Mouse (Mus musculus) embryo, embryonic 10.5 days (tissue): Measurements from ENCODE around the gene Rps28.

Source experiments
- DNase-seq: peaks from one replicate; pipeline ENCODE4 v3.0.0-alpha.2; 2015; ENCODE audit warnings: low spot score

The Rps28 gene

GRCm38 (mm10) chr17:33812475-33812874 is 11.9 kb downstream of the Rps28 start:
- DNase-seq: no peak

GRCm38 (mm10) chr17:33811142-33811516 is 13.2 kb downstream of the Rps28 start:
- no peak for DNase-seq

GRCm38 (mm10) chr17:33810334-33811141 is 13.8 kb downstream of the Rps28 start, which contains the start of gene Kank3:
TSS of gene Kank3 (plus strand) at chr17:33810519.
- peak; percentile 98 for DNase-seq

GRCm38 (mm10) chr17:33808192-33808591 is 16.2 kb downstream of the Rps28 start:
- no peak for DNase-seq

GRCm38 (mm10) chr17:33807181-33807888 is 17.0 kb downstream of the Rps28 start:
- no peak for DNase-seq

GRCm38 (mm10) chr17:33804745-33805144 is 19.6 kb downstream of the Rps28 start:
- DNase-seq: no peak

- no peak for DNase-seq
Measured at GRCm38 (mm10) chr17:33804205-33804604, 20.2 kb downstream of the Rps28 start.

- DNase-seq: peak; percentile 70
Measured at GRCm38 (mm10) chr17:33802221-33802620, 22.1 kb downstream of the Rps28 start.

- no peak for DNase-seq
Measured at GRCm38 (mm10) chr17:33799277-33799676, 25.1 kb downstream of the Rps28 start.

GRCm38 (mm10) chr17:33798306-33798705 is 26.1 kb downstream of the Rps28 start:
- no peak for DNase-seq

- DNase-seq: no peak
Measured at GRCm38 (mm10) chr17:33788732-33789131, 35.6 kb downstream of the Rps28 start.

- DNase-seq: no peak
Measured at GRCm38 (mm10) chr17:33786375-33786774, 38.0 kb downstream of the Rps28 start.

GRCm38 (mm10) chr17:33784939-33785338 is 39.4 kb downstream of the Rps28 start:
- DNase-seq: no peak

GRCm38 (mm10) chr17:33783408-33783807 is 41.0 kb downstream of the Rps28 start:
- no peak for DNase-seq

- DNase-seq: no peak
Measured at GRCm38 (mm10) chr17:33782067-33782466, 42.3 kb downstream of the Rps28 start.

- peak; percentile 75 for DNase-seq
Measured at GRCm38 (mm10) chr17:33781124-33781977, 43.0 kb downstream of the Rps28 start, which contains the start of gene Angptl4. TSS of gene Angptl4 (minus strand) at chr17:33781830.

- peak; percentile 6 for DNase-seq
Measured at GRCm38 (mm10) chr17:33780431-33780830, 43.9 kb downstream of the Rps28 start.

GRCm38 (mm10) chr17:33779967-33780295 is 44.4 kb downstream of the Rps28 start:
- DNase-seq: peak; percentile 22

GRCm38 (mm10) chr17:33779271-33779966 is 44.9 kb downstream of the Rps28 start:
- peak; percentile 84 for DNase-seq

- no peak for DNase-seq
Measured at GRCm38 (mm10) chr17:33775287-33775686, 49.1 kb downstream of the Rps28 start.

- no peak for DNase-seq
Measured at GRCm38 (mm10) chr17:33774573-33775155, 49.7 kb downstream of the Rps28 start.
